Mouse (Mus musculus) myocyte (in vitro differentiated cells): ENCODE data around the gene Pth1r.

Source experiments
- CEBPB ChIP-seq: IDR thresholded peaks from 2 replicates; pipeline ENCODE4 v1.6.1; 2011; ENCODE audit warnings: mild to moderate bottlenecking, moderate library complexity; ENCODE audit not compliant: poor library complexity, insufficient read depth, severe bottlenecking
- E2F4 ChIP-seq: IDR thresholded peaks from one replicate; pipeline ENCODE4 v1.6.1; 2011; ENCODE audit warnings: mild to moderate bottlenecking, control low read depth, moderate library complexity; ENCODE audit not compliant: insufficient read depth
- MAX ChIP-seq: IDR thresholded peaks from one replicate; pipeline ENCODE4 v1.6.1; 2011; ENCODE audit warnings: low read depth, mild to moderate bottlenecking, control low read depth
- MYOD1 ChIP-seq, 3 experiments: IDR thresholded peaks; one replicate each; pipeline ENCODE4 v1.6.1; 2011; ENCODE audit warnings: control low read depth in 2 of 3, low read depth in 2 of 3, mild to moderate bottlenecking in 2 of 3, moderate library complexity in 1 of 3; ENCODE audit not compliant: insufficient read length in 2 of 3, control insufficient read depth in 1 of 3
- POLR2A ChIP-seq: IDR thresholded peaks from one replicate; pipeline ENCODE4 v1.6.1; 2011; ENCODE audit warnings: low read depth, mild to moderate bottlenecking, control low read depth, moderate library complexity; ENCODE audit not compliant: insufficient read length
- REST ChIP-seq: IDR thresholded peaks from one replicate; pipeline ENCODE4 v1.6.1; 2011; ENCODE audit warnings: mild to moderate bottlenecking, control low read depth, moderate library complexity; ENCODE audit not compliant: insufficient read depth, insufficient read length
- SRF ChIP-seq: IDR thresholded peaks from one replicate; pipeline ENCODE4 v1.6.1; 2011; ENCODE audit warnings: low read depth; ENCODE audit not compliant: control insufficient read depth, insufficient read length
- TCF12 ChIP-seq: IDR thresholded peaks from one replicate; pipeline ENCODE4 v1.6.1; 2011; ENCODE audit warnings: mild to moderate bottlenecking, control low read depth; ENCODE audit not compliant: poor library complexity, insufficient read depth, severe bottlenecking
- TCF3 ChIP-seq: IDR thresholded peaks from one replicate; pipeline ENCODE4 v1.6.1; 2011; ENCODE audit warnings: low read depth, control low read depth; ENCODE audit not compliant: insufficient read length
- USF1 ChIP-seq: IDR thresholded peaks from one replicate; pipeline ENCODE4 v1.6.1; 2011; ENCODE audit warnings: low read depth, mild to moderate bottlenecking, control low read depth, moderate library complexity

DNA sequence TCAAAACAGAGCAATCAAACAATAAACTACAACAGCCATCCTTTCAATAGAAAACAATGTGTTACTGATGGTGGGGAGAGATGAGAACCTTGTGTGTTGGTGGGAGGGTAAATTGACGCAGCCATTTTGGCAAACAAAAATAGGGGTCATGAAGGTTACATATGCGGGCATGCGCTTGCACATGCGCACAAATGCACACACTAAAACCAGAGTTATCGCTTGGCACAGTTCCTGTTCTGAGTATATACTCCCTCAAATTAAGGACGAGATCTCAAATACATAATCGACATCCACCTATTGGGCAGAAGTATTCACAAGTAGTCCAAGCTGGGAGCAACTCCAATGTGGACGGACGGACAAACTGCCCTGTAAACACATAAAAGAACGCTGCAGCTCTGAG, 25.4 kb upstream of the Pth1r start:
- TF ChIP-seq POLR2A (no peak), TCF12 (no peak), REST (no peak), MAX (no peak), USF1 (no peak), E2F4 (no peak), CEBPB (no peak), MYOD1 (IDR thresholded peaks at IDR 0.05; ENCODE audit: control insufficient read depth in 1 of 3, insufficient read length in 2 of 3, low read depth in 2 of 3) (no peak), TCF3 (no peak), SRF (no peak)
